Mouse (Mus musculus) right cerebral cortex, postnatal 25 days (tissue): ENCODE measurements at regions not wholly inside any gene's neighbourhood (a gene's known extent, or its start where the extent isn't known, plus 50 kb on each side); places are given as distances from the start of the nearest gene placed in this dataset.
A peak's percentile ranks its signal among the peaks of the same experiment; 100 is the strongest.
"Not testable (repeated sequence)": the region's sequence is repeated elsewhere in the genome, so short reads cannot be mapped to it uniquely, and the experiment has no call there.

ENCODE experiments used
- DNase-seq: peaks from one replicate; pipeline ENCODE4 v3.0.0; 2022

DNA sequence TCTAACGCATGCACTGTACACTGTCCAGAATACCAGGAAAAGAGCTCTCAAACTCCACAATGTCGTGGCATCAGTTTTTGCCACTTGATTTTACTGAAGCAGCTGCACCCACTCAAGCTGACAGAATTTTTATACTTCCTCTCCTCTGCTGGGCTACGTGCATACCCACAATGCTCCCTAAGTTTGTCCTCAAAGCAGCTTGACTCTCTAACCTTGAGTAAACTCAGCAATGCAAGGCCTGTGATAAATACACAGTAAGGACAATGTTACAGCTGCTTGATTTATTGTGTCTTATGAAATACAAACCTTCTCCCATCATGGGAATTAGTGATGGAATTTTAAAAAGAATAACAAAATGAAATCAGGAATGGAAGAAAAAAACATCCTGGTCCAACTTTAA, 129.7 kb downstream of the Trmt11 start:
- no peak for DNase-seq

DNA sequence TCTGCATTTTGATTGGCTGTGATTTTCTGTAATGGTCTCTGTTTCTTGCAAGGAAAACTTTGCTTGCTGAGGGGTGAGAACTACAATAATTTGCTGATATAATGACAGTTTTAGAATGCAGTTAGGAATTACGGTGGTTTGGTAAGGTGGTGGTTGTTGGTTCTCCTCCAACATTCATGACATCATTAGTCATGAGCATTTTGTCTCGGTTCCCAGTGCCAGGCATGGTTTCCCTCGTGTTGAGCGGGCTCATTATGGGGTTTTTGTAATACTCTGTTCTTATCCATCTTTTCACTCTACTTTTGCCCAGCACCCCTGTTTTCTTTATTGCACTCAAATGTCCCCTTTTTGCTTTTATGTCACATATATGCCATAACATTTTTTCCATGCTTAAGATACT, 149.9 kb downstream of the Trmt11 start:
- DNase-seq, result no peak

DNA sequence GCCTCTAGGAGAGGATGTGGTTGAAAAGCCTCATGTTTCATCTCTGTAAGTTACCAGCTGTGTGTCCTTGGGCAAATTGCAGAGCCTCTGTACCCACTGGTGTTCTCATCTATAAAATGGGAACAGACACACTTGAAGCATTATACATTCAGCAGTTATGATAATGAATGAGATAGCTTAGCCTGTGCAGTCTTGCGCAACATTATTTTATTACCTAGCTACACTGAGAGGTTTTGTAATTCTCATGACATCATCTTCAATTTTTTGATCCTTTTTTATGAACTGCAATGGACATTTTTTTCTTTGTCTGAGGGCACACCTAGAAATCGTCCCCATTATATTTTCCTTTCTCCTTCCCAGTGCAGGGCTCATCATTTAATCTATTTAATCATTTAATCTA, 153.5 kb downstream of the Trmt11 start:
- DNase-seq, result no peak

DNA sequence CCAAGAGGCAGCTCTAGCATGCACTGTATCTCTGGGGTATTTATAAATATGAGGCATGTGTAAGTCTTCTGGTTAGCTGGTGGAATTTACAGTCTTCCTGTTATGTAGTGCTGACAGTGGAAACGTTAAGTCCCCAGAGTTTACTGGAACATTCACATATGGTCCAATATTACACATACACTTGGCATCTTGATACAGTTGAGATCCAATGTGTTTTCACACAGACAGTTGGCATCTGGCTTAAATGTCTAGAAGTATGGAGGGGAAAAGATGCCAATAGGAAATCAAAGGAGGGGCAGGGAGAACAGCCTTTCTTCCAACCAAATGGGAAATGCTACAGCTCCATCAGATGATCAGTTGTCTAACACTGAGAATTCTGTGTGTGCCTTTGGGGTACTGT, 154.0 kb downstream of the Trmt11 start:
- DNase-seq, result no peak

DNA sequence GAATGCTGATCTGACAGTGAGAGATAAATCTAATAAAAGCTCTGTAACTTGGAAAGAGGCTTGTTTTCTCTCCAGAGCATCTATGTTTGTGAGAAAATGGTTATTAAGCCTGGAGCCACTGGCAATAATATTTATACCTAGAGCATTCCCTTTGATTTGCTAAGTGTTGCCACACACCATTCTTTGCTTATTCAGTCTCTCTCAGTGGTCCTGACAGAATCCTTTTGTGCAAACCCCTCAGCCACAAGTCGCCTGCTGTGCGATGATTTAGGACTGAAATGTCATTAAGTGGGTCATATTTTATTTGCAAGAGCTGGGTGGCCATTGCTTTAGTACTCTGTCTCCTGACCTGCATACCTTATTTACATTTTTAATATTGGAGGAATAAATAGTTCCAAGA, 160.7 kb downstream of the Trmt11 start:
- DNase-seq, result no peak

DNA sequence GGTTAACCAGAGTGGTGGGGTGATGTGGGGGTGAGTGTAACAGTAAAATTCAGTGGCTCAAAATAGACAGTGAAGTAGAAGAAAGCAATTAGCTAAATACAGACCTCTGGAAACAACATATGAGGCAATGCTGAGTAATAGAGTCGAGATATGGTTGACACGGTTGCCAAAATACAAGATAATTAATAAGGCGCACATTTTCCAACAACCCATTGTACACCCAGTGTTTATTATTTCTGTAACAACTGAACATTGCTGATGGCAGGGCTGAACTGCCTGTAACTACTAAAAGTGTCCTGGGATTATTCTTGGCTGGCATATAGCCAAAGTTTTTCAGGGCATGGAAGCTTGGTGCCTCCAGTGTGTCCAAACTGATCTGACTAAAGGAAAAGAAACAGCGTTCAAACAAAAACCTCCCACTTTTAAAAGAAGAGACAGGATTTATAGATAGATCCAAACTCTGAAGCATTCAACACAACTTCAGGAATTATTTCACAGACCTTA, 174.1 kb downstream of the Trmt11 start:
- DNase-seq, result no peak

DNA sequence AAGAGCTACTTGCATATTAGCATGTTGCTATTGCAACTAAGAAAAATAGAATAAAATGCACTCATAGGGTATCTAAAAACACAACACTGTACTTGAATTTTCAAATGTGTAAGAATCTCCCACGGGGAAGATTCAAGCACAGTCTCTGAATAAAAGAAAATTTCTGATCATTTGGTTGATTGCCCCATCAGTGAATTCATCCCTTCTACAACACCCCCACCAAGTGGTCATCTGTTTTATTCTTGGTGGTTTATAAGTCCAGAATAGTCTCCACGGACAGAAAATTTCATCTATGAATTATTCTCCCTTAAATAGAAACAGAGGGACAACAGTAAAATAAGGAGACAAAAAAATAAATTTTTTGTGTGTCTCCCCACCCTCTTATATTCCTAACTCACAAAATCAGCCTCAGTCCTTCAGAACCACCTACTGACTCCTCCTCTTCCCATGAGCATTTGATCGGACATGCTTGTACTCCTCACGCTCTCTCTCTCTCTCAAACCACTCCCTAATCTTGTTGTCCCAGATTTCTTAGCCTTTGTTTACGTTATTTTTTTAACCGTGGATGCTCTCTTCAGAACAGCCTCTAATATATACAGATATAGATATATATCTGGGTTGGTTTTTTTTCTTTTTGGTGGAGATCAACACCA, 181.0 kb downstream of the Trmt11 start:
- no peak for DNase-seq

DNA sequence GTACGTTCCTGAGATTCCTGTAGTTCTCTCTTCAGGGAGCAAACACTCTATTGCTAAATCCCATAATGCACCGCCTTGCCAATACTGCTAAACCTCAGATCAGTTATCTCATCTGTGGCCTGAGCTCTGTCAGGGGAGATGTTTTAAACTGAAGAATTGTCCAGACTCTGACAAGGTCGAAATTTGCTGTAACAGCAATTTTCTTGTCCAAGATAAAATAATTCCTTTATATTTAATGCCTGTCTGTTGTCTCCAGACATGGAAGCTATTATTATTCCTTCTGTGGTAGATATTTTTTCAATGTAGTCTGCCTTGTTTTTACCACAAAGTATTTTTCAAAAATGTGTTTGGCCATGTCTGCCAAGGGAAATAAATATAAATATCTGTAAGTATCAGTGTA, 184.2 kb downstream of the Trmt11 start:
- DNase-seq, result no peak

DNA sequence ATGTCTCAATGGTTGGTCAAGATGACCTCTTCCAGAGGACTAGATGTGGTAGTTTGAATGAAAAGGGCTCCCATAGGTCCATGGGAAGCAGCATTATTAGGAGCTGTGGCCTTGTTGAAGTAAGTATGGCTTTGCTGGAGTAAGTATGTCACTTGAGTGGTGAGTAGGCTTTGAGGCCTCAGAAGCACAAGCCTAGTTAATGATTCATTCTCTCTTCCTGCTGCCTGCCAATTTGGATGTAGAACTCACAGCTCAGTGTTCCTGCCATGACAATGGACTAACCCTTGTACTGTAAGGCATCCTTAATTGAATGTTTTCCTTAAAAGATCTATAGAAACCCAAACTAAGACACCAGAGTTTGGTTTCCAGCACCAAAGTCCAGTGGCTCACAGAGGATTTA, 188.8 kb downstream of the Trmt11 start:
- DNase-seq, result no peak

DNA sequence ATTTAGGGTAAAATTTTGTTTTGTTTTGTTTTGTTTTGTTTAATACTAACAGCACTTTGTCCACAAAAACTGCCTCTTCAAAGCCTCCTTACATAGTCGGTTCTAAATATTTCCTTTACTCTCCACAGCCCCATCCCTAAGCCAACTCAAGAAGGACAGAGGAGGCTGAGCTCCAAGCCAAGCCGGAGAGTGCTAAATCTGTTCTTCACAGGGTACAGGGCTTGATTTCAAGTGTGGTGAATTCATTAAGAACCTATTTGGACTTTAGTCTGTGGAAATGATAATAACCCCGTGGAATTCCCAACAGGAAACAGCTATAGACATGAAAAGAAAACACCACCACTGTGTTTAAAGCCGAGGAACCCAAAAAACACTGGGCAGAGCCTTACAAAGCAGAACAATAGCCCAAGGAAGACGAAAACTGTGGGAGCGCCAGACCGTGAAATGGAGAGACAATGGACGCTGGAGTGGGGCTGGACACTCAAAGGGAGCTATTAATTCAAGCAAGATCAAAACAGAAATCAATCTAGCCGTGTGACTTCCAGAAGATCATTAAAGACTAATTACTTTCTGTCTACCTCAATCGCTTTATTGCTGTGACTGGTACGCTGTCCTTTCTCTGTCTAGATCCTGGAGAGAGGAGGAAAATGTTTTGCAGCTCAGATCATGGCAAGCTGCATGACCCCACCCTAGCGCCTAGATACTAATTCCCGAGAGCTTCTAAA, 194.7 kb downstream of the Trmt11 start:
- no peak for DNase-seq

DNA sequence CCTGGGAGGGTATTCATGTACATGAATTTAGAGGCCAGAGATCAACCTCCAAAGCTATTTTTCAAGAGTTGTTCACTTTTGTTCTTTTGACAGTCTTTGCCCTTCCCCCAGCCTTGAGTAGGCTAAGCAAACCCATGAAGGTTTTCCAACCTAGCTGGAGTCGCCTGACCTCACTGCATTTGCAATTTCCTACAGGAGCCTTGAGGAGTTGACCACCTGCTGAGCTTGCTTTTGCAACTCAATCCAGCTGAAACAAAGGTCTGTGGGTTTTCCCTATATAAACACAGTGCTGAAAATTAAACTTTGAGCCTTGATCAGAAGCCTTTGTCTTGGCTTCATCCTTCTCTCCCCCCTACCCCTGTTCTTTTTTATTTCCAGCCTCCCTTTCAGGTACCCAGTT, 170.2 kb upstream of the Cenpw start:
- no peak for DNase-seq

DNA sequence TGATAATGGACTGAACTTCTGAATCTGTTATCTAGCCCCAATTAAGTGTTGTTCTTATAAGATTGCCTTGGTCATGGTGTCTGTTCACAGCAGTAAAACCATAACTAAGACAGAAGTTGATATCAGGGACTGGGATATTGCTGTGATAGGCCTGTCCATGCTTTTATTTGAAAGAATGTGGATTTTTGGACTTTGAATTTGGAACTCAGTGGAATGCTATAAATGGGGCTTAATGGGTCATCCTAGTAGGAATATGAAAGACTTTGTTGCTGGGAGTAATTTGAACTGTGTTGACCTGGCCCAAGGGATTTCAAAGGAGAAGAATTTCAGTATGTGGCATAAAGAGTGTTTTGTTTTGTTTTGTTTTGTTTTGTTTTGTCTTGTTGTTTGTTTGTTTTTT, 160.5 kb upstream of the Cenpw start:
- DNase-seq, result not testable (repeated sequence)

DNA sequence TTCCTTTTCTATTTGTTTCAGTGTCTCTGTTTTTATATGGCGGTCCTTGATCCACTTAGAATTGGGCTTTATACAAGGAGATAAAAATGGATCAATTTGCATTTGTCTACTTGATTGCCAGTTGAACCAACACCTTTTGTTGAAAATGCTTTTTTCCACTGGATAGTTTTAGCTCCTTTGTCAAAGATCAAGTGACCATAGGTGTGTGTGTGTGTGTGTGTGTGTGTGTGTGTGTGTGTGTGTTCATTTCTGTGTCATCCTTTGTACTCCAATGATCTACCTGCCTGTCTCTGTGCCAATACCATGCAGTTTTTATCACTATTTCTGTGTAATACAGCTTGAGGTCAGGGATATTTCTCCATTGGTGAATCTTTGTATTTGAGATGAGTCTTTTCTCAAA, 158.7 kb upstream of the Cenpw start:
- no peak for DNase-seq

DNA sequence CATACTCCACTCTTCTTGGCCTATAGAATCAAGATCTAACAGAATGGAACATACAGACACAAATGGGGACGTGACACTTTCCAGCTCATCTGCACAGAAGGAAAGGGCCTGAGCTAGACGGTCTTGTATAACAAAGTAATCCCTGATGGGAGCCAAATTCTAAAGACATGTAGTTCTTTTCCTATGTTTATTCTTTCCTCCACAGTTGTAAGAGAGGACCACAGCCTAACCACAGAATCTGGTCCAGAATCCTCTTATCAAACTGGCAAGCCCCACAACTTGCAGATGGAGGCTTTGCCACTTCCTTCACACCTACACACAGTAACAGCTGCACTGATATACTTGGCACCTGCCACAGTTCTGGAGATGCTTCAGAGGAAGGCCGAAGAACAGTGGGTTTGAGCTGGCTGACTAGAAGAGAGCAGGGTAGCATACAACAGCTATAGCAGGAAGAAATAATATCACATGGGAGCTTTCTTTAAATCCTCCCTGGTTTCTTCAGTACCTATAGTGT, 142.7 kb upstream of the Cenpw start:
- peak; percentile 31 for DNase-seq

DNA sequence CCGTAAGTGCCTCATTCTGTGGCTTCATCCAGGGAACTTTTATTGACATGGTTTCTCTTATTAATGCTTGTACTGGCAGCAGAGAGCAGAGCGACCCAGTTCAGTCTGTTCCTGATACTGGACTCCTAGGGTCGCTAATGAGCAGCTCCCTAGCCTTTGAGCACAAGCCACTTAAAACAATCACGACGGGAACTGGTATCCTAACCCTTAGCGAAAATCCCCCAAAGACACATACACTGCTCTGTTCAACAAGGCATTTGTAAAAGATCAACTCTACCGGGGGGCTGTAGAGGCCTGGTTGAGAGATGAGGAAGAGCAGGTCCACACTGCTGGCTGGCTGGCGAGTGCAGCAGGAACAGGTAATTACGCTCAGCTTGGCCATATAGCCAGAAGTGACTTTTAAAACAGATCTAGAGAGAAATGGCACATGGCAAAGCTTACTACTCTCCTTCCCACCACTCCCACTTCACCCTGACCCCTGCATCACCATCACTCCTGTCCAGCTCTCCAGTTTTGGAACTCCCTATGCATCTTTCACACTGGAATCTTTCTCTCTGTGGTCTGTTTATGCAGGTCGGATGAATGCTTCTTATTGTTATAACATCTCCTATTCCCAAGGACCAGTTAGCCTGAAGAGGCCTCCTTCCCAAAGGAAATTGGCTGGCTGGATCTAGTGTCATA, 128.1 kb upstream of the Cenpw start:
- DNase-seq, result no peak

DNA sequence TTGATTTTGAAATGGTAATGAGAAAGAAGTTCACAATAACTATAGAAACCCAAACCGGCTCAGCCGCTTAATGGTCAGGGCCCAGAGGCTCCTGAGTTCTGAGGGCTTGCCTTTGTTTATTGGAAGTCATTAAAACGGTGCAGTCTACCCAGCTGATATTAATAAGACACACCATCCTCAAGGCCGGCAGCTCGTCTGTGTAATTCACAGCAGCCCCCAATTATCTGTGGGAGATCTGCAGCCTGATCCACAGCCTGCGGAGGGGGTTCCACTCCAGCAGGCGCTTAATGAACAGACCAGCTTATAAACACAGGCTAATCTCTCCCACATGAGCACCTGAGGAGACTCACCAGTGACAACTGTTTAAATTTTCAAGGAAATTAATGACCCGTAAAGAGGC, 127.5 kb upstream of the Cenpw start:
- DNase-seq, result no peak

DNA sequence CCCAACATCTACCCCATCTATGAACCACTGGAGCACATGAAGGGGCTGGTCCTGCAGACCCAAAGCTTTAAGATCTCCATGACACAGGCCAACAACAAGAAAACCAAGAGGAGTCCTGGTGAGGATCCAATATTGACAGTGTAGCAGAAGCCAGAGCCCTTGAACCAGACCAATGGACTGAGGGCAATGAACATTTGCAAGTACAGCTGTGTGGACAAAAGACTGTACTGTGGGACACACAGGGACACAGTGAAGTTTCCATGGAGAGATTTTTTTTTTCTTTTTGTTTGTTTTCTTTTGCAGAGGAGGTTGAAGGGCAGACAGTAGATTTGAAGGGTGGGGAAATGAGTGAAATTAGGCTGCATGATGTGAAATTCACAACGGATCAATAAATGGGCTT, 126.5 kb upstream of the Cenpw start:
- no peak for DNase-seq

DNA sequence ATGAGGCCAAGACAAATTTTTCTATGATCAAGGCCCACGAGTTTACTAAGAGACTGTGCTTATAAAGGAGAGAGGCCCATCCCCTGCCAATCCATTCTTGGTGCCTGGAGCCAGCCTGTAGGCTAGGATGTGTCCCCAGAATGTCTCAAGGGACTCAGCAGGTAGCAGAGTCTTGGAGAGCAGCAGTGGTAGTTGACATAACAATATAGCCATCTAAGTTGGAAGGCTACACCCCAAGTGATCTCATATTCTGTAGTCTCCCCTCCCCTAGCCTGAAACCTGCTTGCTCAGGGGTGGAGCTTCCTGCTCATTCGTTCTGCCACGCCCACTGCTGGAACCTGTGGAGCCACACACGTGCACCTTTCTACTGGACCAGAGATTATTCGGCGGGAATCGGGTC, 95.5 kb upstream of the Cenpw start:
- not testable (repeated sequence) for DNase-seq

DNA sequence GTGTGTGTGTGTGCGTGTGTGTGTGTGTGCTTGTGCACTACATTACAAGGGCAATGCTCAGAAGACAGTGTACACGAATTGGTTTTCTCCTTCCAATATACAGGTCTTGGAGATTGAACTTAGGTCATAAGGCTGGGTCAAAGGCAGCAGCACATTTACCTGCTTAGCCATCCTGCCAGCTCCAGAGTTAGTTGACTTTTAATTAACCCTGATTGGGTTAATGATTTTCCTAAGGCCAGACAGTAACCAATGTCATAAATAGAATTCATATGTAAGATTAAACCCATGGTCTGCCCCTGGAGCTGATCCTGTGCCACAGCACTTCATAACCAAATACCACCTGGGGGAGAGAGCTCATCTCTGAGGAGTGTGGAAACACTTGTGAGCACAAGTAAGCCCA, 81.3 kb upstream of the Cenpw start:
- DNase-seq, result no peak

DNA sequence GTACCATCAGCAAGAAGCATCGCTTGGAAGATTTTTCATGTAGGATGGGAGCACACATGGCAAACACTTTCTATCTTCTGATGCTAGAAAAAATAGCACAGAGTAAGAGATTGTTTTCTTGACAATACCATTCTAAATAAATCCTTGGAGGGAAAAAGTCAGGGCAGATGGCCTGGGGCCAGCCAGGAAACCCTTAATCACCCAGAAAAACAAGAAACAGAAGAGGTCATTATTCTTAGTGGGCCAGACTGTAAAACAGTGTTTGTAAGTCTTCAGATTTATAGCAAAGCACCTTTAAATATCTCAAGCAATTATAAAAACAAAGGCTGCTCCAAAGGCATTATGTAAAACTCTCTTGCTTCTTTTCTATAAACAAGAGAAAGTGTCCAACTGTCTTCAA, 80.1 kb upstream of the Cenpw start:
- no peak for DNase-seq

DNA sequence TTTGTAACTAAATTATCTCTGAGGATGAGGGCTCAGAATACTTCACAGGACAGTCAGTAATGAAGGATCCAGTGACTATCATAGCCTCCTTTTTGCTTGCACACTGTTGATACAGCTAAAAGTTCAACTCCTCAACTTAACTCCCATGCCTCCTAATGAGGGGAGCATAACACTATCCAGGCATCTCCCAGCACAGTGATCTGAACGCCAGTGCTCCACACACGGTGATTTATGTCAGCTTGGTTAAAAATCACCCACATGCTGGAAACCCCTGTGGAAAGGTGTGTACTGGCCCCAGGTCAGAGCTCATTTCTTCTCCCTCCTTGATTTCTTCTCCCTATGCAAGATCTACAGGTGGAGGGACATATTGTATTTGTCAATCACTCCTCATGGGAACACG, 79.6 kb upstream of the Cenpw start:
- DNase-seq, result no peak

DNA sequence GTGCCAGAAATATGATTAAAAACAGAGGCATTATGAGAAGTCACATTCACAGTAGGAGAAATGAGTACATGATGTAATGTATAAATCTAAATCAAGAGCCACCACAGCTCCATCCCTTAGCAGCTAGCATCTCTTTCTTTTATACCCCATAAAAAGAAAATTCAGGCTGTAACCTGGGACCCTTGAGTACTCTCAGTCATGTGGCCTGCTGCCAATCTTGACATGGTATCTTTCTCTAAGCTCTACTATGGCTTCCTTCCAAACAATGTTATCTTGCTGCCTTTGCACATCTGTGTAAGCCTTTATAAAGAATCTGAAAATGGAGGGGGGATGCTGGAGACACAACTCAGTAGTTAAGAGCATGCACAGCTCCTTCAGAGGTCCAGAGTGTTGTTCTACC, 78.6 kb upstream of the Cenpw start:
- no peak for DNase-seq

DNA sequence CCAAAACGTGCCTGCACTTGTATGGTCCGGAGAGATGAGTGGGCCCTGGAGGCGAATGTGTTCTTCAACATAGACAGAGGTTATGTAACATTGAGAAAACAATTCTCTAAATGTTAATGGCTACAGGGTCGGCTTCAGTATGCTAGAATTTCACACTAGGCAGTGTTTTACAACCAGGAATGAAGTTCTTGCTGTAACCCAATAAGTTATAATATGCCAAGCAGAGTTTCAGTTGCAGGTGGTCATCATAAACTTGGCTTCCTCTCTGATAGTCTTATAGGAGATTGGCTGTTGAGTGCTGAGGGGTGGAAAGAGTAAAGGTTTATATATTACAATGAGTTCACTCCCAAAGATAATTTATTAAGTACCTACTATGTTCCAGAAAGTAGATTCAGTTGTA, 64.8 kb upstream of the Cenpw start:
- no peak for DNase-seq

DNA sequence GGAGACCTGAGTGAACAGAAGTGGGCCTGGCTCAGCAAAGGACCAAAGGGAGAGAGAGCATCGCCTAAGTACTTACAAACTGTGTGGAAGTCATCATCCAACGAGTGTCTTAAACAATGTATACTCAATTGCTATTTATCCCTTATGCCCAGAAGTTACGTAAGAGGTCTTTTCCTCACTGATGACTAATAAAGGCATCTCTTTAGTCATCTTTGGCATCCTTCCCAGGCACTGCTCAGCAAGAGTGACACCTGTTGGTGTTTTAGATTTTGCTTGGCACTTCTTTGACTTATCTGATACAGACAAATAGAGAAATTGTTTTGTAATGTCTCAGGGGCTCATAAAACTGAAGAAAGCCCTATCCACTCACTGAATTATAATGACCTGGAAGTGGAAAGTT, 59.4 kb upstream of the Cenpw start:
- DNase-seq, result no peak
